Mouse (Mus musculus): ENCODE measurements at regions not wholly inside any gene's neighbourhood (a gene's known extent, or its start where the extent isn't known, plus 50 kb on each side); places are given as distances from the start of the nearest gene placed in this dataset.

DNA sequence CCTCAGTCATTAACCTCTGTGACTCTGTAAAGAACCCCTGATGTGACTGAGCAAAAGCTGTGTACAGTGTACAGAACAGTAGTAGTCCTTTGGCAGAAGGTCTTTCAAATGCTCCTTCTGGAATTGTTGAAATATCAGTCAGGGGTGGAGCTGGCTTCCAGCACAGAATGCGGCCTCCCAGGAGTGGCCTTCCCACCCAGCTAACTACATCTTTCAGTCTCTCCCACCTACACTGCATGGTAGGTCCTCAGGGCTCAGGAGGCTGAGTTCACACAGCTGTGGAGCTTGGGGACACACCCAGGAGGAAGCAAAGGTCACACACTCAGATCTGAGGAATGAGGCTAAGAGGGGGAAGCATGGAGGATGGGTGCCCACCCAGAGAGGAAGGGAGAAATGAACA lies 495.3 kb downstream of the Ccdc171 start:
- TF ChIP-seq CTCF (IDR thresholded peaks at IDR 0.05; ENCODE audit: low read depth, low read length), result no peak
- TF ChIP-seq POLR2A (IDR thresholded peaks at IDR 0.05; ENCODE audit: extremely low read depth, insufficient read depth, low read length), result no peak

Data from liver, adult 2 months (tissue).